Mouse (Mus musculus) spleen, postnatal 36 days (tissue): ENCODE measurements around the gene Zfp940.
A peak's percentile ranks its signal among the peaks of the same experiment; 100 is the strongest.
"Not testable (repeated sequence)": the region's sequence is repeated elsewhere in the genome, so short reads cannot be mapped to it uniquely, and the experiment has no call there.

ENCODE experiments used
- DNase-seq, 2 experiments: peaks; one replicate each; pipeline ENCODE4 v3.0.0; 2022; ENCODE audit warnings: low spot score in 2 of 2, mixed read lengths in 1 of 2

The Zfp940 gene

GRCm38 (mm10) chr7:29853219-29853842, at the start of gene Zfp940:
Zfp940 (minus strand) TSS chr7:29853669.
- DNase-seq, result peak; percentile 80 to 84

- no peak for DNase-seq
Observed at GRCm38 (mm10) chr7:29898351-29898750, 44.9 kb upstream of the Zfp940 start.

- no peak for DNase-seq
Observed at GRCm38 (mm10) chr7:29892756-29893155, 39.3 kb upstream of the Zfp940 start.

DNA sequence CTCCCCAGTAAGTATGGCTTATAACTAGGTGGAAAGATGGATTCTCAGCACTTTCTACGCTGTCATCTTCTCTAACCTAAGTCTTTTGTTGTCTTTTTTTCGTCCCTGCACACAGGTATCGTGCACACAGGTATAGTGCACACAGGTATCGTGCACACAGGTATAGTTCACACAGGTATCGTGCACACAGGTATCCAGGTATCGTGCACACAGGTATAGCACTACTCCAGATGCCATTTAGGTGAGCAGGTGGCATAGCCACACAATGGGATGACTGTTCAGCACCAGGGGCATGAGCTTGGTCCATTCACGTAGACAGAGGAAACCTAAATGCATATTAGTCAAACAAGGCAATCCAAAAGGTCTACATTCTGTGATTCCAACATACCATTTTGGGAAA, 37.0 kb upstream of the Zfp940 start:
- no peak for DNase-seq

- no peak for DNase-seq
Observed at GRCm38 (mm10) chr7:29880916-29881315, 27.4 kb upstream of the Zfp940 start.

- DNase-seq, result no peak
Observed at GRCm38 (mm10) chr7:29880056-29880455, 26.6 kb upstream of the Zfp940 start.

DNA sequence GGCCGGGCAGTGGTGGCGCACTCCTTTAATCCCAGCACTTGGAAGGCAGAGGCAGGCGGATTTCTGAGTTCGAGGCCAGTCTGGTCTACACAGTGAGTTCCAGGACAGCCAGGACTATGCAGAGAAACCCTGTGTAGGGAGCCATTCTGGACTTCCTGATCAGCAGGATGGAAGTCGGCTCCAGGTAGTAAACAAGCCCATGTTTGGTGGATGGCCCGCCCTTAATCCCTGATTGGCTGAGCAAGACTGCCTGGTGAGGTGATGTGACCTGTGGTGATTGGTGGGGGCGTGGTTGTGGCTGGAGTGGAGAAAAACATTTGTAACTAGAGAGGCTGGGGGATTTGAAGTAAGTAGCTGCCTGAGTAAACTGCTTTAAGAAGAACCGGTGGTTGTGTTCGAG, 24.1 kb upstream of the Zfp940 start:
- DNase-seq, result not testable (repeated sequence)

DNA sequence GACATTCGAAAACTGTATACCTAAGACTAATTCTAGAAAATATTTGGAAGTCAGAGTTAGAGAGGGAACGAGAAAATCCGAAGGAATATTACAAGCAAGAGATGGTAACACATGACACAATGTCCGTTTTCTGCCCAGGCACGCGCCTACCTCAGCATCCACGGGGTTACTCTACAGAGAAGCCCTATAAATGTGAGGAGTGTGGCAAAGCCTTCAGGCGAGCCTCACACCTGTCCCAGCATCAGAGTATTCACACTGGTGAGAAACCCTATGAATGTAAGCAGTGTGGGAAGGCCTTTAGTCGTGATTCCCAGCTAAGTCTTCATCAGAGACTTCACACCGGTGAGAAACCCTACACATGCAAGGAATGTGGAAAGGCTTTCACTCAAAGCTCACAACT, 20.8 kb upstream of the Zfp940 start:
- DNase-seq, result no peak

GRCm38 (mm10) chr7:29861660-29862059, 8.2 kb upstream of the Zfp940 start:
- DNase-seq, result no peak

DNA sequence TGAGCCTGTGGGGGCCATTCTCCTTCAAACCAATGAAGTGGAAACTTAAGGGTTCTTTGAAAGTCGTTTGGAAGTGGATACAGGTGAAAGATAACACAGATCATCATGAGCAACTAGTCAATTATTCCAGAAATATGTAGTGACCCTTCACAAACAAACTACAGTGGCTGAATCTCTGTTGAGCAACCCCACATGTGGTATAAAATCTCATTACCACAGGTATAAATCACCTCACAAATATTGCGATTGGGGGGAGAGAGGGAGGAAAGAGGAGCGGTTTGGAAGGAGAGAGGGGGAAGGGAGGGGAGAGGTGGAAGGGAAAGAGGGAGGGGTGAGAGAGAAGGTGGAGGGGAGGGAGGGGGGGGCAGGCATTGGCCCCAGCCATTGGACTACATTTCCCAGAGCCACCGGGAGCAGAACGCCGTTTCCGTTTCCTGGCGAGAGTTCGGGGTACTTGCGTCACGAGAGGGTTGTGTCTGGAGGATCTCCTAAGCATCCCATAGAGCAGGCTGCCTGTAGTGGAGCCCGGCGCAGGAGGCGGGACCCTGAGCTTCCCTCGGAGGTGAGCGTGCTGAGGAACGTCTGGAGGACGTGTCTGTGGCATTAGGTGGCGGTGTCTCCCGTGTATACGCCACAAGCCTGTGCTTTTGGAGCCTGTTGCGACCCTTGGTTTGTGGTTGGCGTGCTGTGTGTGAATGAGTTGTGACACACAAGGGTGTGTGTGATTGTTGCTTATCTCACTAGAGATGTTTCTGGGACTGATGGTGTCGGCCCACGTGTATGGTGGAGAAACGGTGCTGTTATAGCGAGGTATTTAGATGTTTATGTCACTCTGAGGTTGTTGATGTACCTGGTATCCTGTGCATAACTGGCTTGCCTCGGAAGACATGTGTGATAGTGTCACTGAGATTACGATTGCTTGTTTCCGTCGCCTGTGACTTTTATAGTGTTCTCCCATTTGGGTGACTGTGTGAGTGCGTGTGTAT, 6.4 kb upstream of the Zfp940 start, which contains the start of gene Zfp420:
TSS of gene Zfp420 (plus strand) at position 448 of the 986 bp plus-strand sequence.
- peak; percentile 83 to 87 for DNase-seq

- DNase-seq, result no peak
Observed at GRCm38 (mm10) chr7:29852831-29853218, 644 bp downstream of the Zfp940 start.

DNA sequence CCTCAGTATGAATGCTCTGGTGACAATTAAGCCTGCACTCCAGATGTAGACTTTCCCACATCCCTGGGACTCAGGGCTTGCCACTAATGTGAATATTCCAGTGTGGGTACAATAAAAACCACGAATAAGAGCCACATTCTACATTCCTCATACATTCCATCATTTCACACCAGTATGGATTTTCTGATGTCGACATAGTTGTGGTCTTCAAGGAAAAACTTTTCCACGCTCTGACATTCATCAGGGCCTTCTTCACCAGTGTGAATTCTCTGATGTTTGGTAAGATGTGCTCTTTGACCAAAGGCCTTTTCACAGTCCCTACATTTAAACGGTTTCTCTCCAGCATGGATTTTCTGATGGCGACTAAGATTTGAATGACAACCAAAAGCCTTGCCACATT, 8.9 kb downstream of the Zfp940 start:
- DNase-seq, result no peak

DNA sequence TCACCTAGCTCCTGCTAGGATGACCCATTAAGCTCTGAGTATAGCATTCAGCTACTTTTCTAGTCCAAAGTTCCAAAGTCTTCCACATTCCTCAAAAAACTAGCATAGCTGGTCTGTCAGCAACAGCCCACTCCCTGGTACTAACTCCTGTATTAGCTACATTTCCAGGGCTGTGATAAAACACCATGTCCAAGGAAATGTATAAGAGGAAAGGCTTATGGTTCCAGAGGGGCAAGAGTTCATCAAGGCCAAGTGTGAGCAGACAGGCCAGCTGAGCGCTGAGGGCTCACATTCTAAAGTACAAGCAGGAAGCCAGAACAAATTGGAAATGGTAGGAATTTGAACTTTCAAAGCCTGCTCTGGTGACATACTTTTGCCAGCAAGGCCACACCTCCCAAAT, 11.4 kb downstream of the Zfp940 start:
- no peak for DNase-seq

DNA sequence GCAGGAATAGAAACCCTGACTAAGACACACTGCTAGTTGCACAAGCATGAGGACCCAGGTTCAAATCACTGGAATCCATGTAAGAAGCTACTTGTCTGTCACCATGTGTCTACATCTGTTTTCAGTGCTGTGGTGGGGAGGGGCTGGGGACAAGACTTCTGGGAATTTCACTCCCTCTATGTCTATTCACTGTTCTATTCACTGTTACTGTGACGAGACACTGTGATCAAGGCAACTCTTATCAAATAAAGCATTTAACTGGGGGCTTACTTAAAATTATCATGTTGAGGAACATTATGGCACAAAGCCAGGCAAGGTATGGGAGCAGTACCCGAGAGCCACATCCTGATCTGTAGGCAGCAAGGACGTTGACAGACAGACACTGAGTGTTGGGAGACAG, 14.2 kb downstream of the Zfp940 start:
- no peak for DNase-seq

DNA sequence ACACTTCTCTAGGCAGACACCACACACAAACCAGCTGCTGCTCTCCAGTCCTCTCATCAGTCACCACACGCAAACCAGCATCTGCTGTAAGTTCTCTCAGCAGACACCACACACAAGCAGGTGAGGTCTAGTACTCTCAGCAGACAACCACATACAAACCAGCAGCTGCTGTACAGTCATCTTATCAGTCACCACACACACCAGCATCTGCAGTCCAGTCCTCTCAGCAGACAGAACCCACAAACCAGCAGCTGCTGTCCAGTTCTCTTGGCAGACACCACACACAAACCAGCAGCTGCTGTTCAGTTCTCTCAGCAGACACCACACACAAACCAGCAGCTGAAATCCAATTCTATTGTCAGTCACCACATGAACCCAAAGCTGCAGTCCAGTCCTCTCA, 16.7 kb downstream of the Zfp940 start:
- no peak for DNase-seq

DNA sequence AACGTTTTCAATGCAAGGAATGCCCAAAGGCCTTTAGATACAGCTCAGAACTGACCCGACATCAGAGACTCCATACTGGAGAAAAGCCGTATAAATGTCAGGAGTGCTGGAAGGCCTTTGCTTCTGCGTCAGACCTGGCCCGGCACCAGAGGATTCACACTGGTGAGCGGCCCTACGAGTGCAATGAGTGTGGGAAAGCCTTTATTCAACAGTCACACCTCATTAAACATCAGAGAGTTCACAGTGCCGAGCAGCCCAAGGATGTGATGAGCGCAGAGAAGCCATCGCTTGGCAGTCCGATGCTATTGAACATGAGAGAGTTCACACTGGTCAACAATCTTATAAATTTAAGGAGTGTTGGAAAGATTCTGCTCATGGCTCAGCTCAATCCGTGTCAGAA, 23.7 kb downstream of the Zfp940 start:
- DNase-seq, result no peak

DNA sequence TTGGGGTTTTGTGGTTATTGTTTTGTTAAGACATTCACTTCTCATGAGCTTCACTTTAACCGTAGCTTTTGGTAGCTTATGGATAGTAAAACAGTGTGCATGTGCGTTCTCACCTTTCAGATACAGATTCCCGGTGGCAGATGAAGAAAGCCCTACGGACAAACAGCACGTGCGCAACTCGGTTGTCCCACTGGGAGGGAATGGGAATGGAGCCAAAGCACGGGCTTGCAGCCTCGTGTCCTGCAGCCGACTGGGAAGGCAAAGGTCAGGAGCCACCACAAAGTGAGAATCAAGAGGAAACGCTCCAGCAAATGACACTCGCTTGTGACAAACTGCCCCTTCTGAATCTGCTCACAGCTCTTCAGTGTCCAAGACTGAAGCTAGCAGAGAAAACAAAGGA, 25.5 kb downstream of the Zfp940 start:
- DNase-seq, result no peak

DNA sequence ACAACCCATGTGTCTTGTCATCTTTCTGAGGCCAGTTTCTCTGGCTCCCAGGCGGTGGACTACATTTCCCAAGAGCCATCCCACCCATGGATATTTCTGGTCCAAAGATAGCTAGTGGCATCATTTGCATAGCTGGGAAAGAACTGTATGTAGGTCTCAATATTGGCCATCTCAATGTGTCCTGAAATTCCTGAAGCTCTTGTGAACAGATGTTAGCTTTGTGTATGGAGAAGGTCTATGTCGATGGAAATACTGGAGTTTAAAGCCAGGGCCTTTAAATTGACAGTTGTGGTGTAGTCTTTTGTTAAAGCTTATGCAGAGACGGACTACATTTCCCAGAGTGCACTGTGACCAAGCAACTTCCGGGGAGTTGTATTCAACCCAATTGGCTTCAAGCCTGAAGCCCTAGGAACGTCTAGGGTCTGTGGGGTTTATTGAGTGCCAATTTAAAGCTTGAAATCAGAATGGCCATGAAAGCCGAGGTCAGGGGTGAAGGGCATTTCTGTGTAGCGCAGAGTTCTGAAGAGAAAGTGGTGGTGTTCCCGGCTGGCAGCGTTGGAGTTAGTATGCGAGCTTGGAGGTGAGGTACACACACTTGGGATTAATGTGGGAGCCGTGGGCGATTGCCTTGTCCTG, 34.7 kb downstream of the Zfp940 start:
- peak; percentile 71 to 77 for DNase-seq

GRCm38 (mm10) chr7:29815910-29816429, 37.5 kb downstream of the Zfp940 start, which contains the start of gene Zfp790:
Zfp790 (plus strand) TSS chr7:29816114.
- peak; percentile 87 to 88 for DNase-seq

DNA sequence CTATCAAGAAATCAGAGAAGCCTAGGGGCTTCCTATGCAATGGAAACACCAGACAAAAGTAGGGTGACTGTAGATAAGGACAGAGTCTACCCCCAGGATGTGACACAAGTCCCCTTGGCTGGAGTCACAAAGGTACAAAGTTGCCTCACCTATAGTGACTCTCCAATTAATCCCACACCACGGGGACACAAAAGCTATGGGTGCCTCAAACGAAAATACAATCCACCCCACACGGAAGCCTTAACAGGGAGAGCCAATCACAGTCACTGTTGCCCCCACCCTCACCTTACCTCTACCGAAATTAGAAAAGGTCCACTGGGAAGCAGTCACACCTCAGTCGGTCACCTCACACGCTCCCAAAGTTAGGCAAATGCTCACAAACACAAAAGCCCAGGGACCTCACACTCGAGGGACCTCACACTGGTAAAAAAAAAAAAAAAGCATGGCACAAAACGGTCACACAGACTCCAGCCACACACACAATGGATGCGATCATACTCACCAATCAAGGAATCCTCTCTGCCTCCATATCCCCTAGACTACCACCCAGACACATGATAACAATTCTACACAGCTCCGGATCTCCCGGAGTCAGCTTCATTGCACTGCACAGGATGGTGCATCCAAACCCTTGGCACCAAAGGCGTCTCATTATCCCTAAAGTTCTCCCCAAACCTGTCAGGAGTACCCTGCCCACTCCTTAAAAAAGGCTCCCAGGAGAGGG, 38.2 kb downstream of the Zfp940 start:
- DNase-seq, result no peak

- no peak for DNase-seq
Observed at GRCm38 (mm10) chr7:29814381-29814780, 39.1 kb downstream of the Zfp940 start.
